Mouse (Mus musculus) bone marrow macrophage, adult 2 months (primary cell): ENCODE results near the gene Mark3.

Experiments
- CTCF ChIP-seq: IDR thresholded peaks from 2 replicates; pipeline ENCODE4 v1.5.1; 2012; ENCODE audit warnings: low read depth, mild to moderate bottlenecking, low read length, moderate library complexity
- POLR2A ChIP-seq: IDR thresholded peaks from 2 replicates; pipeline ENCODE4 v1.6.1; 2012; ENCODE audit warnings: mild to moderate bottlenecking, low read depth, low read length, borderline replicate concordance

DNA sequence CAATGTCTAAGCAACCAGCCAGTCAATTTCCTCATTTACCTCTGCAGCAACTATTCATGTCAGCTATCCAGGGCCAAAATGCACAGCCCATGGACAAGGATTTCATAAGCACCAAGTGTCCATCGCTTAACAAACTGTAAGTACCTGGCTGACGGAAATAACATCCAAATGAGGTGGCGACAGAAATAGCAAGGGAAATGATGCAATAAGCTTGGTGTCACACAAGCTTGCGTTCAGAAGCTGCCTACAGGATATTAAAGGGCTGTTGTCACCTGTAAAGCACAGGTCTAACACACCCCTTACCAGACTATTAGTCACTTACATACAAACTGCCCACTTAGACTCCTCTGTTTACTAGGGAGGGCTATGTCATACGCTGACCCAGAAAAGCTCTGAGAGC, 38.6 kb upstream of the Mark3 start:
- no peak for TF ChIP-seq CTCF
- TF ChIP-seq POLR2A: no peak
